In genomic region chr12:81019280-81019935, GRCm38 (mm10) we compare ENCODE assay signal across 22 mouse cellular contexts. TPM values are rescaled to one million over a fixed set of nuclear protein-coding genes. Genes with fewer than 3 reads are reported as not detected.
DNase-seq lines count a peak whose midpoint lies in the region; ATAC-seq lines count a peak whose summit lies in the region.
"Had no signal": no experiment of that assay in that cellular context is flagged by ENCODE, and none has a peak within 500 bp of the region (broad histone marks: within the 10 kb centered on the region; RNA-seq: fewer than 3 reads in every experiment).

No protein-coding gene starts in this region.

- peak; percentile 50 for ATAC-seq in liver, embryonic 13.5 days (ENCODE audit: low read depth)
- ATAC-seq: forebrain, embryonic 16.5 days; midbrain, embryonic 16.5 days had no signal

- H3K4me2 ChIP-seq in liver, embryonic 13.5 days = no peak overlapping the region
- H3K4me2 ChIP-seq: embryonic facial prominence, embryonic 15.5 days; hindbrain, embryonic 15.5 days; neural tube, embryonic 13.5 days had no signal

- H3K9me3 ChIP-seq in liver, embryonic 13.5 days (replicated peaks) = no peaks in the 10 kb centered on the region
- H3K9me3 ChIP-seq: embryonic facial prominence, embryonic 15.5 days; hindbrain, embryonic 15.5 days; limb, embryonic 13.5 days; neural tube, embryonic 13.5 days had no signal

- WGBS in liver, embryonic 13.5 days (ENCODE audit: insufficient replicate concordance) = 75% methylated on average over 7 of the region's 7 CpGs

- H3K4me1 ChIP-seq in liver, embryonic 13.5 days (replicated peaks) = no peaks in the 10 kb centered on the region
- H3K4me1 ChIP-seq: embryonic facial prominence, embryonic 15.5 days; hindbrain, embryonic 15.5 days; limb, embryonic 13.5 days; neural tube, embryonic 13.5 days had no signal

- DNase-seq in thymus, postnatal 0 days (ENCODE audit: low spot score) = peak; percentile 17
- DNase-seq in thymus, postnatal 36 days = no peak
- DNase-seq in MN1 (ENCODE audit: low spot score) = peak; percentile 87
- DNase-seq in liver, embryonic 13.5 days = no peak
- no peak for DNase-seq in layer of hippocampus, adult 9-11 months
- DNase-seq in right cerebral cortex, adult 18-20 months = no peak
- no peak for DNase-seq in layer of hippocampus, adult 8-10 months (ENCODE audit: low spot score in 2 of 2)
- no peak for DNase-seq in adrenal gland, postnatal 14 days
- DNase-seq: adrenal gland, adult 8-10 months; cerebellum, postnatal 36 days; heart, postnatal 10 days; lung, postnatal 36 days; retina, postnatal 1 day had no signal

- no peak overlapping the region for H3K27ac ChIP-seq in liver, embryonic 13.5 days
- H3K27ac ChIP-seq: embryonic facial prominence, embryonic 15.5 days; hindbrain, embryonic 15.5 days; limb, embryonic 13.5 days; neural tube, embryonic 13.5 days had no signal

- no peaks in the 10 kb centered on the region for H3K36me3 ChIP-seq in liver, embryonic 13.5 days
- H3K36me3 ChIP-seq: embryonic facial prominence, embryonic 15.5 days; hindbrain, embryonic 15.5 days; limb, embryonic 13.5 days; neural tube, embryonic 13.5 days had no signal

- H3K4me3 ChIP-seq in liver, embryonic 13.5 days (replicated peaks) = no peak overlapping the region
- H3K4me3 ChIP-seq: hindbrain, embryonic 15.5 days; neural tube, embryonic 13.5 days had no signal

- no peak overlapping the region for H3K9ac ChIP-seq in liver, embryonic 13.5 days
- H3K9ac ChIP-seq: embryonic facial prominence, embryonic 15.5 days; hindbrain, embryonic 15.5 days; limb, embryonic 13.5 days; neural tube, embryonic 13.5 days had no signal

- no peaks in the 10 kb centered on the region for H3K27me3 ChIP-seq in liver, embryonic 13.5 days
- H3K27me3 ChIP-seq: hindbrain, embryonic 15.5 days had no signal

RNA-seq across cellular contexts. Expression of gene Smoc1, which starts 7.2 kb away (rescaled TPM):
- 4.2 and 5.2 TPM in 2 replicates for polyA plus RNA-seq in thymus, postnatal 0 days (2015; fragmentation: Nextera tagmentation; extraction: Ambion mirVana)
- polyA plus RNA-seq in liver, embryonic 13.5 days (2015; fragmentation: Nextera tagmentation; extraction: Ambion mirVana) = 6.0 and 7.4 TPM in 2 replicates
- 10 to 100 TPM in 2 of 4 experiments, 1 to 10 TPM in 2; 8.3 to 15.7 (median 11.5) TPM for total RNA-seq in layer of hippocampus, adult 8-10 months (2022)
- 37.3 and 54.7 TPM in 2 replicates for total RNA-seq in adrenal gland, postnatal 14 days (2021)

RNA-seq across cellular contexts. Expression of gene Slc10a1, which starts 50.9 kb away (rescaled TPM):
- polyA plus RNA-seq in thymus, postnatal 0 days (2015; fragmentation: Nextera tagmentation; extraction: Ambion mirVana) = 0.36 and 0.59 TPM in 2 replicates
- 0.74 and 0.95 TPM in 2 replicates for polyA plus RNA-seq in liver, embryonic 13.5 days (2015; fragmentation: Nextera tagmentation; extraction: Ambion mirVana)
- total RNA-seq in layer of hippocampus, adult 8-10 months (2022) = not detected
- 3.0 and 59.5 TPM in 2 replicates for total RNA-seq in adrenal gland, postnatal 14 days (2021)
- total RNA-seq: heart, postnatal 10 days; layer of hippocampus, postnatal 25 days had no signal
- polyA plus RNA-seq: gonadal fat pad, adult 2 months; spleen, adult 2 months had no signal

Comparison
In these comparisons a context has a peak if more than half of its experiments do, and no peak if none do; other contexts are left out.
1. DNase-seq: peak in thymus, postnatal 0 days (single experiment) and MN1 (single experiment); none in thymus, postnatal 36 days (0 of 2), liver, embryonic 13.5 days (single experiment), layer of hippocampus, adult 9-11 months (single experiment), right cerebral cortex, adult 18-20 months (single experiment), layer of hippocampus, adult 8-10 months (0 of 2) and adrenal gland, postnatal 14 days (single experiment).